Mouse (Mus musculus) testis, adult 2 months (tissue): Measurements from ENCODE around the gene 2210016L21Rik. TPM values are rescaled to one million over a fixed set of nuclear protein-coding genes. Genes with fewer than 3 reads are reported as not detected.

Experiments used
- H3K27ac ChIP-seq: fragments of 200-500 bp; 2 replicates; pipeline ENCODE4 v1.5.1; 2012; ENCODE audit warnings: low read depth, low read length; ENCODE audit not compliant: control insufficient read depth, insufficient read depth
- H3K27me3 ChIP-seq: fragments of 200-500 bp; 2 replicates; pipeline ENCODE4 v1.6.1; 2012; ENCODE audit warnings: mild to moderate bottlenecking, low read length, moderate library complexity; ENCODE audit not compliant: control insufficient read depth, insufficient read depth
- H3K36me3 ChIP-seq: fragments of 200-500 bp; 2 replicates; pipeline ENCODE4 v1.6.1; 2012; ENCODE audit warnings: mild to moderate bottlenecking, low read length; ENCODE audit not compliant: control insufficient read depth, insufficient read depth
- H3K4me1 ChIP-seq: fragments of 200-500 bp; 2 replicates; pipeline ENCODE4 v1.6.1; 2012; ENCODE audit warnings: low read length; ENCODE audit not compliant: control insufficient read depth, insufficient read depth
- H3K4me3 ChIP-seq: fragments of 200-500 bp; 2 replicates; pipeline ENCODE4 v1.5.1; 2012; ENCODE audit warnings: low read depth, mild to moderate bottlenecking, low read length, moderate library complexity, mixed read lengths; ENCODE audit not compliant: control insufficient read depth
- CTCF ChIP-seq: fragments of 200-500 bp; IDR thresholded peaks from 2 replicates; pipeline ENCODE4 v1.5.1; 2012; ENCODE audit warnings: low read depth, mild to moderate bottlenecking, inconsistent platforms, low read length, moderate library complexity; ENCODE audit not compliant: control insufficient read depth, insufficient read depth, insufficient replicate concordance
- POLR2A ChIP-seq: fragments of 200-500 bp; IDR thresholded peaks from 2 replicates; pipeline ENCODE4 v1.6.1; 2012; ENCODE audit warnings: low read depth, mild to moderate bottlenecking, inconsistent platforms, low read length, moderate library complexity; ENCODE audit not compliant: control insufficient read depth
- polyA plus RNA-seq: library from polyadenylated mRNA; depleted of rRNA; stranded (reverse); fragments of >200 nt; gene quantifications from 2 replicates; pipeline ENCODE4 v1.2.3, GENCODE M21; 2012

2210016L21Rik gene
- polyA plus RNA-seq, 1 experiment: 3.9 TPM

- no peaks in the 10 kb centered on the region for H3K27me3 ChIP-seq
- TF ChIP-seq CTCF (no peak), POLR2A (no peak)
- no peak overlapping the region for H3K27ac ChIP-seq
- peak overlapping the region; percentile 90; the same call in 1 of the 2 replicates for H3K4me3 ChIP-seq
- peaks cover 4% of the 10 kb centered on the region; the same call in 1 of the 2 replicates for H3K4me1 ChIP-seq
- peaks cover 1% of the 10 kb centered on the region; the same call in 1 of the 2 replicates for H3K36me3 ChIP-seq
Measured at GRCm38 (mm10) chr5:114942766-114943130, 790 bp downstream of the 2210016L21Rik start.

GRCm38 (mm10) chr5:114945072-114945471, 3.1 kb downstream of the 2210016L21Rik start:
- TF ChIP-seq CTCF: no peak
- TF ChIP-seq POLR2A: no peak
- Histone ChIP-seq H3K36me3 (peaks cover 1% of the 10 kb centered on the region; the same call in 1 of the 2 replicates), H3K4me1 (peaks cover 4% of the 10 kb centered on the region; the same call in 1 of the 2 replicates), H3K27me3 (no peaks in the 10 kb centered on the region), H3K27ac (no peak overlapping the region), H3K4me3 (no peak overlapping the region)

- H3K27ac ChIP-seq: no peak overlapping the region
- TF ChIP-seq POLR2A: no peak
- TF ChIP-seq CTCF: no peak
- H3K27me3 ChIP-seq: no peaks in the 10 kb centered on the region
- H3K4me3 ChIP-seq: no peak overlapping the region
- peaks cover 3% of the 10 kb centered on the region for H3K4me1 ChIP-seq
- peaks cover 1% of the 10 kb centered on the region; the same call in 1 of the 2 replicates for H3K36me3 ChIP-seq
Measured at GRCm38 (mm10) chr5:114948891-114949290, 6.9 kb downstream of the 2210016L21Rik start.

GRCm38 (mm10) chr5:114949316-114949715, 7.4 kb downstream of the 2210016L21Rik start:
- TF ChIP-seq POLR2A (no peak), CTCF (no peak)
- peaks cover 1% of the 10 kb centered on the region; the same call in 1 of the 2 replicates for H3K36me3 ChIP-seq
- H3K27me3 ChIP-seq: no peaks in the 10 kb centered on the region
- peaks cover 3% of the 10 kb centered on the region for H3K4me1 ChIP-seq
- no peak overlapping the region for H3K27ac ChIP-seq
- no peak overlapping the region for H3K4me3 ChIP-seq

- H3K4me3 ChIP-seq: no peak overlapping the region
- H3K27me3 ChIP-seq: no peaks in the 10 kb centered on the region
- peaks cover 1% of the 10 kb centered on the region; the same call in 1 of the 2 replicates for H3K36me3 ChIP-seq
- H3K27ac ChIP-seq: no peak overlapping the region
- peaks cover 3% of the 10 kb centered on the region for H3K4me1 ChIP-seq
- no peak for TF ChIP-seq POLR2A
- TF ChIP-seq CTCF: no peak
Measured at GRCm38 (mm10) chr5:114949812-114950211, 7.9 kb downstream of the 2210016L21Rik start.

GRCm38 (mm10) chr5:114950669-114951068, 8.7 kb downstream of the 2210016L21Rik start:
- no peak for TF ChIP-seq CTCF
- no peak for TF ChIP-seq POLR2A
- H3K4me1 ChIP-seq: peaks cover 10% of the 10 kb centered on the region
- H3K4me3 ChIP-seq: no peak overlapping the region
- no peaks in the 10 kb centered on the region for H3K27me3 ChIP-seq
- H3K27ac ChIP-seq: no peak overlapping the region
- H3K36me3 ChIP-seq: peaks cover 1% of the 10 kb centered on the region; the same call in 1 of the 2 replicates

GRCm38 (mm10) chr5:114951279-114951880, 9.4 kb downstream of the 2210016L21Rik start:
- peaks cover 15% of the 10 kb centered on the region for H3K4me1 ChIP-seq
- no peak overlapping the region for H3K4me3 ChIP-seq
- TF ChIP-seq CTCF (no peak), POLR2A (no peak)
- no peak overlapping the region for H3K27ac ChIP-seq
- no peaks in the 10 kb centered on the region for H3K27me3 ChIP-seq
- H3K36me3 ChIP-seq: no peaks in the 10 kb centered on the region
